Mouse (Mus musculus) small intestine, adult 2 months (tissue): Measurements from ENCODE around the gene Spry2.

Source experiments
- CTCF ChIP-seq: fragments of 200-500 bp; IDR thresholded peaks from 2 replicates; pipeline ENCODE4 v1.5.1; 2012; ENCODE audit warnings: low read depth, mild to moderate bottlenecking, control low read depth, inconsistent platforms, low read length, moderate library complexity, mixed read lengths; ENCODE audit not compliant: insufficient replicate concordance, insufficient read length; ENCODE audit errors: extremely low read depth
- POLR2A ChIP-seq: fragments of 200-500 bp; IDR thresholded peaks from 2 replicates; pipeline ENCODE4 v1.6.1; 2012; ENCODE audit warnings: low read depth, mild to moderate bottlenecking, control low read depth, inconsistent platforms, low read length, moderate library complexity

- TF ChIP-seq CTCF (no peak), POLR2A (no peak)
Observed at GRCm38 (mm10) chr14:105892941-105893622, 3.5 kb downstream of the Spry2 start.
